27 mouse cellular contexts compared by ENCODE assay signal in the genomic region with DNA sequence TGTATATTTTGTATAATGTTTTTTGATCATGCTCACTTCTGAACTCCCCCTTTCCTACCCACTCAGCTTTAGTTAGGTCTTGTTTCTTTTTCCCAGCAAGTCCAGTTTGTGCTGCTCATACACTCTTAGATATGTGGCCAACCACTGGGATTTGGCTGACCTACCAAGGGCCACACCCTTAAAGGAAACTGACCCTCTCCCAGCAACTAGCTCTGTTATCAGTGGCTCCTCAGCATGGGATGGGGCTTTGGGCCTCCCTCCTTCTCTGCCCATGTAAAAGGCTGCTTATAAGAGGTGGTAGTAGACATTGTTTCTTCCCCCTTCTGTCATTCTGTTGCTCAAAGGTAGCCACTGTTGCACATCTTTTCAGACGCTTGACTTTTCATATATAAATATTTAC. TPM values are rescaled to one million over a fixed set of nuclear protein-coding genes. Genes with fewer than 3 reads are reported as not detected.
DNase-seq lines count a peak whose midpoint lies in the region; ATAC-seq lines count a peak whose summit lies in the region.
"Had no signal": no experiment of that assay in that cellular context is flagged by ENCODE, and none has a peak within 500 bp of the region (broad histone marks: within the 10 kb centered on the region; RNA-seq: fewer than 3 reads in every experiment).

No protein-coding gene starts in this region.

- no peaks in the 10 kb centered on the region for H3K9me3 ChIP-seq in heart, embryonic 11.5 days (replicated peaks; ENCODE audit: control insufficient read depth, low read length)
- no peaks in the 10 kb centered on the region for H3K9me3 ChIP-seq in liver, embryonic 12.5 days (replicated peaks)
- H3K9me3 ChIP-seq: embryonic facial prominence, embryonic 10.5 days; forebrain, embryonic 10.5 days; G1E; hindbrain, embryonic 12.5 days; limb, embryonic 10.5 days; midbrain, embryonic 12.5 days had no signal

- no peaks in the 10 kb centered on the region; the same call in 1 of the 2 replicates for H3K4me1 ChIP-seq in heart, embryonic 11.5 days (ENCODE audit: control insufficient read depth, insufficient read depth, low read length)
- peaks cover 16% of the 10 kb centered on the region for H3K4me1 ChIP-seq in liver, embryonic 12.5 days
- H3K4me1 ChIP-seq: embryonic facial prominence, embryonic 10.5 days; forebrain, embryonic 10.5 days; limb, embryonic 10.5 days; midbrain, embryonic 12.5 days had no signal

- ATAC-seq in heart, embryonic 11.5 days (replicated peaks; ENCODE audit: insufficient number of reproducible peaks, low FRiP score, low TSS enrichment) = no peak
- peak; percentile 74 for ATAC-seq in liver, embryonic 12.5 days
- ATAC-seq: activated CD4-positive, CD25-positive, alpha-beta regulatory T cell, adult 4 months; forebrain, postnatal 0 days; intestine, postnatal 0 days had no signal

- H3K27me3 ChIP-seq in heart, embryonic 11.5 days (ENCODE audit: control insufficient read depth, insufficient read depth, low read length) = no peaks in the 10 kb centered on the region
- no peaks in the 10 kb centered on the region for H3K27me3 ChIP-seq in liver, embryonic 12.5 days (replicated peaks)
- H3K27me3 ChIP-seq: CH12.LX; hindbrain, embryonic 12.5 days; midbrain, embryonic 12.5 days had no signal

- peaks cover 15% of the 10 kb centered on the region for H3K36me3 ChIP-seq in heart, embryonic 11.5 days (ENCODE audit: control insufficient read depth, insufficient read depth, low read length)
- peaks cover 39% of the 10 kb centered on the region for H3K36me3 ChIP-seq in liver, embryonic 12.5 days

- H3K4me2 ChIP-seq in heart, embryonic 11.5 days = no peak overlapping the region
- peak overlapping the region; percentile 39 for H3K4me2 ChIP-seq in liver, embryonic 12.5 days
- H3K4me2 ChIP-seq: hindbrain, embryonic 12.5 days; midbrain, embryonic 12.5 days had no signal

- H3K27ac ChIP-seq in heart, embryonic 11.5 days (ENCODE audit: low read depth, low read length) = no peak overlapping the region
- no peak overlapping the region for H3K27ac ChIP-seq in liver, embryonic 12.5 days
- H3K27ac ChIP-seq: embryonic facial prominence, embryonic 10.5 days; forebrain, embryonic 10.5 days; hindbrain, embryonic 12.5 days; layer of hippocampus, adult 2 months; limb, embryonic 10.5 days; midbrain, embryonic 12.5 days had no signal

- H3K4me3 ChIP-seq in heart, embryonic 11.5 days (ENCODE audit: low read depth, low read length) = no peak overlapping the region
- H3K4me3 ChIP-seq in liver, embryonic 12.5 days = no peak overlapping the region
- H3K4me3 ChIP-seq: embryonic facial prominence, embryonic 10.5 days; forebrain, embryonic 10.5 days; hindbrain, embryonic 12.5 days; layer of hippocampus, adult 2 months; limb, embryonic 10.5 days; midbrain, embryonic 12.5 days had no signal

- H3K9ac ChIP-seq in heart, embryonic 11.5 days (ENCODE audit: low read depth, low read length) = no peak overlapping the region
- no peak overlapping the region for H3K9ac ChIP-seq in liver, embryonic 12.5 days
- H3K9ac ChIP-seq: forebrain, postnatal 0 days; hindbrain, embryonic 12.5 days; midbrain, embryonic 12.5 days had no signal

- 74% methylated on average over 1 of the region's 1 CpGs for WGBS in heart, embryonic 11.5 days (ENCODE audit: insufficient replicate concordance)
- 50% methylated on average over 1 of the region's 1 CpGs for WGBS in liver, embryonic 12.5 days (ENCODE audit: insufficient replicate concordance)

- DNase-seq in heart, adult 11 months = peak; percentile 90
- DNase-seq in lung, postnatal 36 days = peak; percentile 11
- no peak for DNase-seq in lung, postnatal 10 days
- DNase-seq in thymus, postnatal 10 days (ENCODE audit: low spot score in 2 of 2) = no peak
- DNase-seq in urinary bladder, postnatal 36 days (ENCODE audit: low spot score in 2 of 2) = no peak
- DNase-seq: adrenal gland, postnatal 10 days; B cell, adult 2 months; cerebellum, adult 9-10 months; forebrain, postnatal 0 days; kidney, postnatal 25 days; thymus, adult 18-20 months had no signal

RNA-seq across cellular contexts. Expression of a gene that starts 28.3 kb away (rescaled TPM):
- polyA plus RNA-seq in heart, embryonic 11.5 days (2014; fragmentation: Nextera tagmentation; extraction: Ambion mirVana) = 29.3 and 54.4 TPM in 2 replicates
- polyA plus RNA-seq in liver, embryonic 12.5 days (2016; fragmentation: Nextera tagmentation; extraction: Ambion mirVana) = 18.8 and 19.8 TPM in 2 replicates

RNA-seq across cellular contexts. Expression of a gene that starts 44.1 kb away (rescaled TPM):
- polyA plus RNA-seq in heart, embryonic 11.5 days (2014; fragmentation: Nextera tagmentation; extraction: Ambion mirVana) = not detected in 2 replicates
- 5.3 and 5.4 TPM in 2 replicates for polyA plus RNA-seq in liver, embryonic 12.5 days (2016; fragmentation: Nextera tagmentation; extraction: Ambion mirVana)
- polyA plus RNA-seq: activated CD4-positive, CD25-positive, alpha-beta regulatory T cell, adult 4 months; embryonic facial prominence, embryonic 10.5 days; forebrain, embryonic 10.5 days; forebrain, postnatal 0 days; G1E; gonadal fat pad, adult 2 months; heart, embryonic 14.5 days; hindbrain, embryonic 12.5 days; kidney, embryonic 14.5 days; limb, embryonic 10.5 days; lung, embryonic 16.5 days; midbrain, embryonic 12.5 days had no signal

RNA-seq across cellular contexts. Expression of a gene that starts 51.7 kb away (rescaled TPM):
- polyA plus RNA-seq in heart, embryonic 11.5 days (2014; fragmentation: Nextera tagmentation; extraction: Ambion mirVana) = 1,123 and 1,162 TPM in 2 replicates
- 641 and 664 TPM in 2 replicates for polyA plus RNA-seq in liver, embryonic 12.5 days (2016; fragmentation: Nextera tagmentation; extraction: Ambion mirVana)

RNA-seq across cellular contexts. Expression of a gene that starts 51.9 kb away (rescaled TPM):
- polyA plus RNA-seq in heart, embryonic 11.5 days (2014; fragmentation: Nextera tagmentation; extraction: Ambion mirVana) = 0.76 and 1.4 TPM in 2 replicates
- 0.21 and 0.33 TPM in 2 replicates for polyA plus RNA-seq in liver, embryonic 12.5 days (2016; fragmentation: Nextera tagmentation; extraction: Ambion mirVana)

RNA-seq across cellular contexts. Expression of a gene that starts 54.4 kb away (rescaled TPM):
- polyA plus RNA-seq in heart, embryonic 11.5 days (2014; fragmentation: Nextera tagmentation; extraction: Ambion mirVana) = 21.3 and 24.9 TPM in 2 replicates
- polyA plus RNA-seq in liver, embryonic 12.5 days (2016; fragmentation: Nextera tagmentation; extraction: Ambion mirVana) = 18.3 and 19.8 TPM in 2 replicates

Comparison
In these comparisons a context has a peak if more than half of its experiments do, and no peak if none do; other contexts are left out.
1. DNase-seq: peak in heart, adult 11 months (single experiment) and lung, postnatal 36 days (single experiment); none in lung, postnatal 10 days (single experiment), thymus, postnatal 10 days (0 of 2) and urinary bladder, postnatal 36 days (0 of 2).